Mouse (Mus musculus): Measurements from ENCODE around the gene Kmt2a.

The Kmt2a gene

GRCm38 (mm10) chr9:44879694-44880271, 1.3 kb downstream of the Kmt2a start:
- DNase-seq (ENCODE audit: inconsistent ontology term), result peak; percentile 40

- no peak for DNase-seq (ENCODE audit: inconsistent ontology term)
Observed at GRCm38 (mm10) chr9:44878776-44879500, 2.2 kb downstream of the Kmt2a start.

GRCm38 (mm10) chr9:44877686-44878085, 3.4 kb downstream of the Kmt2a start:
- DNase-seq (ENCODE audit: inconsistent ontology term), result no peak

- DNase-seq (ENCODE audit: inconsistent ontology term), result peak; percentile 75
Observed at GRCm38 (mm10) chr9:44875476-44875875, 5.6 kb downstream of the Kmt2a start.

GRCm38 (mm10) chr9:44874198-44874597, 6.9 kb downstream of the Kmt2a start:
- DNase-seq (ENCODE audit: inconsistent ontology term), result no peak

- DNase-seq (ENCODE audit: inconsistent ontology term), result no peak
Observed at GRCm38 (mm10) chr9:44873665-44874064, 7.4 kb downstream of the Kmt2a start.

- no peak for DNase-seq (ENCODE audit: inconsistent ontology term)
Observed at GRCm38 (mm10) chr9:44868336-44869094, 12.6 kb downstream of the Kmt2a start.

GRCm38 (mm10) chr9:44867664-44868063, 13.4 kb downstream of the Kmt2a start:
- no peak for DNase-seq (ENCODE audit: inconsistent ontology term)

GRCm38 (mm10) chr9:44866501-44867240, 14.4 kb downstream of the Kmt2a start:
- DNase-seq (ENCODE audit: inconsistent ontology term), result peak; percentile 54

GRCm38 (mm10) chr9:44861121-44861520, 20.0 kb downstream of the Kmt2a start:
- DNase-seq (ENCODE audit: inconsistent ontology term), result no peak

- no peak for DNase-seq (ENCODE audit: inconsistent ontology term)
Observed at GRCm38 (mm10) chr9:44858657-44859056, 22.4 kb downstream of the Kmt2a start.

- no peak for DNase-seq (ENCODE audit: inconsistent ontology term)
Observed at GRCm38 (mm10) chr9:44857405-44857992, 23.6 kb downstream of the Kmt2a start.

- no peak for DNase-seq (ENCODE audit: inconsistent ontology term)
Observed at GRCm38 (mm10) chr9:44855153-44855552, 25.9 kb downstream of the Kmt2a start.

- DNase-seq (ENCODE audit: inconsistent ontology term), result no peak
Observed at GRCm38 (mm10) chr9:44847446-44847845, 33.6 kb downstream of the Kmt2a start.

- no peak for DNase-seq (ENCODE audit: inconsistent ontology term)
Observed at GRCm38 (mm10) chr9:44841241-44841640, 39.9 kb downstream of the Kmt2a start.

GRCm38 (mm10) chr9:44836439-44836838, 44.7 kb downstream of the Kmt2a start:
- DNase-seq (ENCODE audit: inconsistent ontology term), result peak; percentile 70

GRCm38 (mm10) chr9:44832356-44832755, 48.7 kb downstream of the Kmt2a start:
- DNase-seq (ENCODE audit: inconsistent ontology term), result peak; percentile 25

GRCm38 (mm10) chr9:44830506-44830905, 50.6 kb downstream of the Kmt2a start:
- peak; percentile 43 for DNase-seq (ENCODE audit: inconsistent ontology term)

- no peak for DNase-seq (ENCODE audit: inconsistent ontology term)
Observed at GRCm38 (mm10) chr9:44828944-44829343, 52.2 kb downstream of the Kmt2a start.

- DNase-seq (ENCODE audit: inconsistent ontology term), result no peak
Observed at GRCm38 (mm10) chr9:44826660-44827059, 54.4 kb downstream of the Kmt2a start.

Measured in Muller cell, postnatal 12 days (primary cell).